Mouse (Mus musculus) kidney, adult 18-20 months (tissue): ENCODE data around the gene H2-K1.

ENCODE experiments used
- DNase-seq: peaks from one replicate; pipeline ENCODE4 v3.0.0; 2021

The H2-K1 gene

GRCm38 (mm10) chr17:33981192-33981909, 18.8 kb downstream of the H2-K1 start:
- peak; percentile 89 for DNase-seq

DNA sequence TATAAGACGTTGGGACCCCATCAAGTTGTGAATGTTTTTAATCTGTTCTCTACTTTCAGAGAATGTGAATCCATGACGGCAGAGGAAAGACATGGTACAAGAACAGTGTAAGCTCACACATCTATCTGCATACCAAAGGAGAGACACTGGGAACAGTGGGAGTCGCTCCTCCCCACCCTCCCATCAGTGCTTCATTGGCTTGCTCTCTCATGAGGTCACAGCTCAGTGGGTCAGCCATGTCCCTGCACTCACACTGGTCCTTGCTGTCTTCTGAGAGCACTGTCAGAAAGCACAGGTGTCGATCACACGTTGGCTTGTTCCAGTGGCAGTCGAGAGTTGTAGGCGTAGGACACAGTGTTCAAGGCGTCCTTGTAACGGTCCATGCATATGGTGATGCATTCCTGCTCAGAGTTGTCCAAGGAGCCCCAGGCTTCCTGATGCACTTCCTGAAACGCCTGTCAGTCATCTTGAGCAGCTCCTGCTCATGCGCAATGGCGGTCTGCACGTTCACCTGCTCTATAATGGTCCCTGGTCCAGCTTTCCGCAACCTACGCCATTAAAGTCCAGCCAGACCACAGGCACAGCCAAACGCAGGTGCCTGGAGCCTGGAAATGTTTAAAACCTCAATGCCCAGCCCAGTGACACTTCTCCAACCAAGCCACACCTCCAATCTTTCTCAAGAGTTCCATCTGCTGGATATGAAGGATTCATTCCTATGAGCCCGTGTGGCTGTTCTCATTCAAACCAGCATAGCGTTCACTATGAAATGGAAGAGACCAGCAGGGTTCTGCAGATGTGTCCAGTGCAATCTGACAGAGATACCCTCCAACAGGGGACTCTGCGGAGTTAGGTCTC, 19.7 kb downstream of the H2-K1 start:
- DNase-seq, result no peak

- no peak for DNase-seq
Observed at GRCm38 (mm10) chr17:33979512-33980050, 20.6 kb downstream of the H2-K1 start.

- DNase-seq, result peak; percentile 91
Observed at GRCm38 (mm10) chr17:33978631-33979031, 21.5 kb downstream of the H2-K1 start.

- no peak for DNase-seq
Observed at GRCm38 (mm10) chr17:33977861-33978557, 22.1 kb downstream of the H2-K1 start.

- DNase-seq, result no peak
Observed at GRCm38 (mm10) chr17:33973572-33973971, 26.6 kb downstream of the H2-K1 start.

DNA sequence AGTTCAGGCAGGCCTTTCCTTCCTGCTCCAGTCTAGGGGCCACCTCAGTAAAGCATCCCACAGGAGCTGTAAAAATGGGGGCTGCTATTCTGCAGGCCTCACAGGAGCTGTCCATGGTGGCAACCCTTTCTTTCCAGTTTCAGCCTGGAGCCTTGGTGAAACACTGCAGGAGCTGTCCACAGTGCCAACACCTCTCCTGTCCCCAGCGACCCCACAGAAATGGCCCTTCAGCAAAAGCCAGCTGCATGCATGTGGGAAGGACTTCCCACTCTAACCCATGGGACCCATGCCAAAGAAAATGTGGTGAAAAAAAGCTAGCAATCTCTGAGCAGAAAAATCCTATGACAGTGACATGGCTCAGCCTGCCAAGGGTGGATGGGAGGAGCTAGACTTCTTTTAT, 27.5 kb downstream of the H2-K1 start:
- DNase-seq, result no peak

DNA sequence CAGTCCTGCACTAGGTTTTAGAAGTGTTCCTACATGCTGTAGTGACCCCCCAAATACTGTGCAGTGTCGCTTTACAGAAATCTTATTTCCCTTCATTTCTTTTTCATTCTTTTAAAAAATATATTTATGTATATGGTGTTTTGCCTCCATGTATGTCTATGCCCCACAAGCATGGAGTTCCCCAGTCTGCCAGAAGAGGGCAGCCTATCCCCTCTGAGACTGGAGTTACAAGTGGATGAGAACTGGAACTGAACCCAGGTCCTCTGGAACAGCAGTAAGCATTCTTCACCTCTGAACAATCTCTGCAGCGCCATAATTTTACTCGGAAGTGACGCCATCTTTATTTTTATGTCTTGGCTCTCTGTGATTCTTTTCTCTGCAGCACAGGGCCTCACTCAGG, 30.8 kb downstream of the H2-K1 start:
- DNase-seq, result no peak

GRCm38 (mm10) chr17:33968927-33969326, 31.2 kb downstream of the H2-K1 start:
- DNase-seq, result no peak

GRCm38 (mm10) chr17:33968489-33968888, 31.7 kb downstream of the H2-K1 start:
- peak; percentile 90 for DNase-seq

- DNase-seq, result no peak
Observed at GRCm38 (mm10) chr17:33965846-33966550, 34.1 kb downstream of the H2-K1 start.

- DNase-seq, result no peak
Observed at GRCm38 (mm10) chr17:33965082-33965845, 34.9 kb downstream of the H2-K1 start.

- DNase-seq, result no peak
Observed at GRCm38 (mm10) chr17:33962876-33963275, 37.3 kb downstream of the H2-K1 start.

- DNase-seq, result no peak
Observed at GRCm38 (mm10) chr17:33959948-33960347, 40.2 kb downstream of the H2-K1 start.

GRCm38 (mm10) chr17:33959135-33959534, 41.0 kb downstream of the H2-K1 start:
- DNase-seq, result no peak

GRCm38 (mm10) chr17:33958451-33958850, 41.7 kb downstream of the H2-K1 start:
- DNase-seq, result no peak

- DNase-seq, result no peak
Observed at GRCm38 (mm10) chr17:33957493-33957892, 42.7 kb downstream of the H2-K1 start.

DNA sequence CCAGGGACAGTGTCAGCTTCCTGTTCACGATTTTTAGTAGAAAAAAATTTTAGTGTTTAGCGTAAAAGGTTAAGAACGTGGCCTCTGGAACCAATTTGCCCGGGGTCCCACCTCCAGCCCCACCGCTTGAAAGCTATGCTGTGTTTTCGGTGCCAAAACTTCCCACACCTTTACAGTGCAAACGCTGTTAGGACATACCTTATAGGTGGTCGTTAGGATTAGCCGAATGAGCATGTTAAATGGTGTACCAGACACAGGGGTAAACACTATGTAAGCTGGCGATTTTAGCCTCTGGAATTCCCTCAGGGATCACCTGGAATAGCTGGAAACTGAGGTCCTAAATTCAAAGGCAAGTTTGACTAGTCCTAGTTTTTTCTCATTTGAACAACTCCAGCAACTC, 43.8 kb downstream of the H2-K1 start:
- DNase-seq, result no peak

GRCm38 (mm10) chr17:33955555-33956214, 44.5 kb downstream of the H2-K1 start, which contains the start of the genes Vps52 and Rps18:
Gene Vps52, plus strand, starts transcription at chr17:33955812.
Gene Rps18, minus strand, starts transcription at chr17:33956001.
- DNase-seq, result peak; percentile 95

GRCm38 (mm10) chr17:33954646-33955554, 45.2 kb downstream of the H2-K1 start:
- no peak for DNase-seq
